Mouse (Mus musculus) urinary bladder, postnatal 25 days (tissue): ENCODE measurements around the gene Pfkm.
A peak's percentile ranks its signal among the peaks of the same experiment; 100 is the strongest.

Source experiments
- DNase-seq: peaks from one replicate; pipeline ENCODE4 v3.0.0; 2022; ENCODE audit warnings: low spot score

The Pfkm gene

GRCm38 (mm10) chr15:98098519-98098918 lies 6.1 kb downstream of the Pfkm start:
- DNase-seq: no peak

GRCm38 (mm10) chr15:98102401-98102800 lies 10.0 kb downstream of the Pfkm start:
- no peak for DNase-seq

- DNase-seq: no peak
These were observed 14.1 kb downstream of the Pfkm start for GRCm38 (mm10) chr15:98106506-98106905.

GRCm38 (mm10) chr15:98107230-98107629 lies 14.8 kb downstream of the Pfkm start:
- DNase-seq: no peak

- no peak for DNase-seq
These were observed 15.4 kb downstream of the Pfkm start for GRCm38 (mm10) chr15:98107703-98108296.

GRCm38 (mm10) chr15:98108297-98109152 lies 16.1 kb downstream of the Pfkm start:
- DNase-seq: peak; percentile 66

- no peak for DNase-seq
These were observed 19.4 kb downstream of the Pfkm start for GRCm38 (mm10) chr15:98111791-98112190.

- no peak for DNase-seq
These were observed 21.9 kb downstream of the Pfkm start for GRCm38 (mm10) chr15:98114098-98114851.

- no peak for DNase-seq
These were observed 22.7 kb downstream of the Pfkm start for GRCm38 (mm10) chr15:98114852-98115778.

- no peak for DNase-seq
These were observed 23.4 kb downstream of the Pfkm start for GRCm38 (mm10) chr15:98115779-98116163.

GRCm38 (mm10) chr15:98116287-98116686 lies 23.9 kb downstream of the Pfkm start:
- no peak for DNase-seq

GRCm38 (mm10) chr15:98119363-98119762 lies 27.0 kb downstream of the Pfkm start:
- no peak for DNase-seq

GRCm38 (mm10) chr15:98120831-98121230 lies 28.4 kb downstream of the Pfkm start:
- no peak for DNase-seq

GRCm38 (mm10) chr15:98131001-98131400 lies 38.6 kb downstream of the Pfkm start:
- no peak for DNase-seq

- no peak for DNase-seq
These were observed 39.1 kb downstream of the Pfkm start for GRCm38 (mm10) chr15:98131451-98131850.

- no peak for DNase-seq
These were observed 39.7 kb downstream of the Pfkm start for GRCm38 (mm10) chr15:98131942-98132655.

- DNase-seq: no peak
These were observed 41.1 kb downstream of the Pfkm start for GRCm38 (mm10) chr15:98133471-98133870.

- DNase-seq: no peak
These were observed 41.6 kb downstream of the Pfkm start for GRCm38 (mm10) chr15:98134034-98134433.

- DNase-seq: no peak
These were observed 42.3 kb downstream of the Pfkm start for GRCm38 (mm10) chr15:98134666-98135065.

- no peak for DNase-seq
These were observed 43.3 kb downstream of the Pfkm start for GRCm38 (mm10) chr15:98135671-98136070.

- no peak for DNase-seq
These were observed 44.5 kb downstream of the Pfkm start for GRCm38 (mm10) chr15:98136871-98137270.
